Mouse (Mus musculus) lung, embryonic 14.5 days (tissue): Measurements from ENCODE around the gene Crabp1. TPM values are rescaled to one million over a fixed set of nuclear protein-coding genes. Genes with fewer than 3 reads are reported as not detected.

ENCODE experiments used
- ATAC-seq: fragments of 200-750 bp; cut with Nextera tagmentation; 2 replicates; pipeline ENCODE4 v1.8.0; 2017; ENCODE audit warnings: mild to moderate bottlenecking, moderate TSS enrichment, moderate library complexity; ENCODE audit not compliant: insufficient read depth
- DNase-seq: peaks from one replicate; pipeline ENCODE4 v3.0.0-alpha.2; 2015
- H3K27ac ChIP-seq: fragments of 300-500 bp; sonication (generic); 2 replicates; pipeline ENCODE4 v1.5.1; 2014; ENCODE audit warnings: low read depth, mild to moderate bottlenecking, moderate library complexity
- H3K27me3 ChIP-seq: fragments of 300-500 bp; sonication (generic); 2 replicates; pipeline ENCODE4 v1.6.1; 2014; ENCODE audit warnings: low read length, control low read depth; ENCODE audit not compliant: insufficient read depth
- H3K36me3 ChIP-seq: fragments of 300-500 bp; sonication (generic); 2 replicates; pipeline ENCODE4 v1.6.1; 2014; ENCODE audit warnings: control low read depth; ENCODE audit not compliant: insufficient read depth
- H3K4me1 ChIP-seq: fragments of 300-500 bp; sonication (generic); 2 replicates; pipeline ENCODE4 v1.6.1; 2014; ENCODE audit warnings: antibody characterized with exemption, control low read depth; ENCODE audit not compliant: insufficient read depth
- H3K4me2 ChIP-seq: fragments of 300-500 bp; sonication (generic); 2 replicates; pipeline ENCODE4 v1.6.1; 2014; ENCODE audit warnings: mild to moderate bottlenecking
- H3K4me3 ChIP-seq: fragments of 300-500 bp; sonication (generic); 2 replicates; pipeline ENCODE4 v1.5.1; 2014; ENCODE audit warnings: low read depth, low read length
- H3K9ac ChIP-seq: fragments of 300-500 bp; sonication (generic); 2 replicates; pipeline ENCODE4 v1.6.1; 2014
- H3K9me3 ChIP-seq: fragments of 300-500 bp; sonication (generic); 2 replicates; pipeline ENCODE4 v1.6.1; 2016; ENCODE audit warnings: low read depth, low read length, control low read depth
- CTCF ChIP-seq: IDR thresholded peaks from 2 replicates; pipeline ENCODE4 v1.5.1; 2016; ENCODE audit warnings: antibody characterized with exemption, low read depth
- WGBS: fragments of 180-500 bp; shearing (Covaris S2); extraction: QIAGEN DNeasy Blood & Tissue Kit; methylation state at CpG from one replicate; pipeline ENCODE4 v1.1.7; 2014; 5-methylcytosine and 5-hydroxymethylcytosine counted together
- polyA plus RNA-seq: library from polyadenylated mRNA; unstranded; fragments of >200 nt; fragmentation: Nextera tagmentation; extraction: Ambion mirVana; gene quantifications from 2 replicates; pipeline ENCODE4 v1.2.1, GENCODE M21; 2014

Crabp1 gene
- polyA plus RNA-seq, 1 experiment from 2014 or later, result 13.2 TPM

- 61% methylated on average over 10 of the region's 10 CpGs for WGBS
- DNase-seq, result no peak
- Histone ChIP-seq H3K27ac (no peak overlapping the region), H3K4me1 (no peaks in the 10 kb centered on the region), H3K9me3 (no peaks in the 10 kb centered on the region), H3K9ac (no peak overlapping the region), H3K4me3 (no peak overlapping the region), H3K27me3 (no peaks in the 10 kb centered on the region), H3K36me3 (no peaks in the 10 kb centered on the region), H3K4me2 (no peak overlapping the region)
- ATAC-seq, result no peak
- TF ChIP-seq CTCF, result no peak
Measured at GRCm38 (mm10) chr9:54816508-54817201, 52.1 kb downstream of the Crabp1 start.

GRCm38 (mm10) chr9:54821442-54822100 is 57.0 kb downstream of the Crabp1 start:
- no peaks in the 10 kb centered on the region for H3K36me3 ChIP-seq
- no peaks in the 10 kb centered on the region for H3K4me1 ChIP-seq
- no peaks in the 10 kb centered on the region for H3K27me3 ChIP-seq
- peak; percentile 88 for DNase-seq
- H3K9ac ChIP-seq, result no peak overlapping the region
- H3K4me3 ChIP-seq, result no peak overlapping the region
- H3K9me3 ChIP-seq, result no peaks in the 10 kb centered on the region
- H3K4me2 ChIP-seq, result no peak overlapping the region
- H3K27ac ChIP-seq, result no peak overlapping the region
- ATAC-seq, result peak; percentile 82
- peak; percentile 73 for TF ChIP-seq CTCF
- WGBS, result 51% methylated on average over 5 of the region's 5 CpGs

Other genes with a start within 250 kb of the Crabp1 start
- not detected in 2 replicates for gene Sh2d7, start 225.8 kb upstream of the Crabp1 start, polyA plus RNA-seq
- gene Cib2, start 204.5 kb upstream of the Crabp1 start, polyA plus RNA-seq, result 14.1 and 15.3 TPM in 2 replicates
- gene Idh3a, start 178.4 kb upstream of the Crabp1 start, polyA plus RNA-seq, result 106 and 112 TPM in 2 replicates
- 0.31 and 0.32 TPM in 2 replicates for gene Acsbg1, start 102.9 kb upstream of the Crabp1 start, polyA plus RNA-seq
- 6.1 and 6.3 TPM in 2 replicates for gene Dnaja4, start 65.9 kb upstream of the Crabp1 start, polyA plus RNA-seq
- 148 and 156 TPM in 2 replicates for gene Wdr61, start 30.2 kb upstream of the Crabp1 start, polyA plus RNA-seq
- gene Ireb2, start 99.0 kb downstream of the Crabp1 start, polyA plus RNA-seq, result 44.3 and 45.9 TPM in 2 replicates
- 3.9 and 4.3 TPM in 2 replicates for gene Hykk, start 152.5 kb downstream of the Crabp1 start, polyA plus RNA-seq
- 295 and 298 TPM in 2 replicates for gene Psma4, start 186.0 kb downstream of the Crabp1 start, polyA plus RNA-seq
- gene AY074887, start 186.2 kb downstream of the Crabp1 start, polyA plus RNA-seq, result 1.3 and 1.5 TPM in 2 replicates
- gene Chrna5, start 216.1 kb downstream of the Crabp1 start, polyA plus RNA-seq, result 0.21 and 0.39 TPM in 2 replicates